Mouse (Mus musculus): ENCODE data around the gene Decr2. TPM values are rescaled to one million over a fixed set of nuclear protein-coding genes. Genes with fewer than 3 reads are reported as not detected.
"Not testable (repeated sequence)": the region's sequence is repeated elsewhere in the genome, so short reads cannot be mapped to it uniquely, and the experiment has no call there.

Decr2 gene
- polyA plus RNA-seq, 1 experiment = 12.0 TPM

- no peak for TF ChIP-seq CTCF (IDR thresholded peaks at IDR 0.05; ENCODE audit: control insufficient read depth, insufficient read depth, insufficient replicate concordance, low read depth, low read length)
- Histone ChIP-seq H3K4me1 (ENCODE audit: control insufficient read depth, insufficient read depth, low read length) (peaks cover 4% of the 10 kb centered on the region), H3K27ac (ENCODE audit: control insufficient read depth, insufficient read depth, low read depth, low read length) (no peak overlapping the region), H3K27me3 (ENCODE audit: control insufficient read depth, insufficient read depth, low read length) (no peaks in the 10 kb centered on the region), H3K4me3 (ENCODE audit: control insufficient read depth, low read depth, low read length) (no peak overlapping the region), H3K36me3 (ENCODE audit: control insufficient read depth, insufficient read depth, low read length) (no peaks in the 10 kb centered on the region)
These were observed 21.6 kb upstream of the Decr2 start for GRCm38 (mm10) chr17:26111722-26112121.

- H3K4me1 ChIP-seq (ENCODE audit: control insufficient read depth, insufficient read depth, low read length) = peaks cover 4% of the 10 kb centered on the region
- no peak overlapping the region for H3K4me3 ChIP-seq (ENCODE audit: control insufficient read depth, low read depth, low read length)
- no peak overlapping the region; the same call in 1 of the 2 replicates for H3K27ac ChIP-seq (ENCODE audit: control insufficient read depth, insufficient read depth, low read depth, low read length)
- no peaks in the 10 kb centered on the region for H3K27me3 ChIP-seq (ENCODE audit: control insufficient read depth, insufficient read depth, low read length)
- H3K36me3 ChIP-seq (ENCODE audit: control insufficient read depth, insufficient read depth, low read length) = no peaks in the 10 kb centered on the region
- TF ChIP-seq CTCF (IDR thresholded peaks at IDR 0.05; ENCODE audit: control insufficient read depth, insufficient read depth, insufficient replicate concordance, low read depth, low read length) (no peak), POLR2A (IDR thresholded peaks at IDR 0.05; ENCODE audit: control insufficient read depth, low read depth, low read length) (no peak)
These were observed 20.9 kb upstream of the Decr2 start for GRCm38 (mm10) chr17:26111024-26111423.

- H3K27me3 ChIP-seq (ENCODE audit: control insufficient read depth, insufficient read depth, low read length) = no peaks in the 10 kb centered on the region
- TF ChIP-seq CTCF (IDR thresholded peaks at IDR 0.05; ENCODE audit: control insufficient read depth, insufficient read depth, insufficient replicate concordance, low read depth, low read length) (no peak), POLR2A (IDR thresholded peaks at IDR 0.05; ENCODE audit: control insufficient read depth, low read depth, low read length) (no peak)
These were observed 20.0 kb upstream of the Decr2 start for GRCm38 (mm10) chr17:26110156-26110555.

GRCm38 (mm10) chr17:26105619-26106018 lies 15.5 kb upstream of the Decr2 start:
- Histone ChIP-seq H3K4me3 (ENCODE audit: control insufficient read depth, low read depth, low read length) (no peak overlapping the region), H3K4me1 (ENCODE audit: control insufficient read depth, insufficient read depth, low read length) (no peaks in the 10 kb centered on the region; the same call in 1 of the 2 replicates), H3K27ac (ENCODE audit: control insufficient read depth, insufficient read depth, low read depth, low read length) (no peak overlapping the region), H3K36me3 (ENCODE audit: control insufficient read depth, insufficient read depth, low read length) (no peaks in the 10 kb centered on the region), H3K27me3 (ENCODE audit: control insufficient read depth, insufficient read depth, low read length) (no peaks in the 10 kb centered on the region)
- no peak for TF ChIP-seq CTCF (IDR thresholded peaks at IDR 0.05; ENCODE audit: control insufficient read depth, insufficient read depth, insufficient replicate concordance, low read depth, low read length)
- no peak for TF ChIP-seq POLR2A (IDR thresholded peaks at IDR 0.05; ENCODE audit: control insufficient read depth, low read depth, low read length)

More at GRCm38 (mm10) chr17:26110156-26110555, 20.0 kb upstream of the Decr2 start:
- H3K36me3 ChIP-seq (ENCODE audit: control insufficient read depth, insufficient read depth, low read length) = no peaks in the 10 kb centered on the region
- H3K4me1 ChIP-seq (ENCODE audit: control insufficient read depth, insufficient read depth, low read length) = peaks cover 4% of the 10 kb centered on the region
- H3K4me3 ChIP-seq (ENCODE audit: control insufficient read depth, low read depth, low read length) = no peak overlapping the region
- no peak overlapping the region for H3K27ac ChIP-seq (ENCODE audit: control insufficient read depth, insufficient read depth, low read depth, low read length)

- Histone ChIP-seq H3K27me3 (ENCODE audit: control insufficient read depth, insufficient read depth, low read length) (no peaks in the 10 kb centered on the region), H3K27ac (ENCODE audit: control insufficient read depth, insufficient read depth, low read depth, low read length) (no peak overlapping the region), H3K36me3 (ENCODE audit: control insufficient read depth, insufficient read depth, low read length) (no peaks in the 10 kb centered on the region), H3K4me3 (ENCODE audit: control insufficient read depth, low read depth, low read length) (no peak overlapping the region), H3K4me1 (ENCODE audit: control insufficient read depth, insufficient read depth, low read length) (no peaks in the 10 kb centered on the region)
- TF ChIP-seq CTCF (IDR thresholded peaks at IDR 0.05; ENCODE audit: control insufficient read depth, insufficient read depth, insufficient replicate concordance, low read depth, low read length) = no peak
- no peak for TF ChIP-seq POLR2A (IDR thresholded peaks at IDR 0.05; ENCODE audit: control insufficient read depth, low read depth, low read length)
These were observed 11.3 kb upstream of the Decr2 start for GRCm38 (mm10) chr17:26101478-26101877.

- TF ChIP-seq CTCF (IDR thresholded peaks at IDR 0.05; ENCODE audit: control insufficient read depth, insufficient read depth, insufficient replicate concordance, low read depth, low read length) (no peak), POLR2A (IDR thresholded peaks at IDR 0.05; ENCODE audit: control insufficient read depth, low read depth, low read length) (no peak)
- Histone ChIP-seq H3K4me3 (ENCODE audit: control insufficient read depth, low read depth, low read length) (no peak overlapping the region), H3K27me3 (ENCODE audit: control insufficient read depth, insufficient read depth, low read length) (no peaks in the 10 kb centered on the region), H3K4me1 (ENCODE audit: control insufficient read depth, insufficient read depth, low read length) (peaks cover 3% of the 10 kb centered on the region), H3K27ac (ENCODE audit: control insufficient read depth, insufficient read depth, low read depth, low read length) (no peak overlapping the region), H3K36me3 (ENCODE audit: control insufficient read depth, insufficient read depth, low read length) (no peaks in the 10 kb centered on the region)
These were observed 10.0 kb upstream of the Decr2 start for GRCm38 (mm10) chr17:26100166-26100565.

- not testable (repeated sequence) for H3K27me3 ChIP-seq (ENCODE audit: control insufficient read depth, insufficient read depth, low read length); H3K4me3 ChIP-seq (ENCODE audit: control insufficient read depth, low read depth, low read length); H3K36me3 ChIP-seq (ENCODE audit: control insufficient read depth, insufficient read depth, low read length); H3K27ac ChIP-seq (ENCODE audit: control insufficient read depth, insufficient read depth, low read depth, low read length); H3K4me1 ChIP-seq (ENCODE audit: control insufficient read depth, insufficient read depth, low read length)
These were observed 9.2 kb upstream of the Decr2 start for GRCm38 (mm10) chr17:26099316-26099715.

- Histone ChIP-seq H3K36me3 (ENCODE audit: control insufficient read depth, insufficient read depth, low read length) (no peaks in the 10 kb centered on the region), H3K27me3 (ENCODE audit: control insufficient read depth, insufficient read depth, low read length) (no peaks in the 10 kb centered on the region), H3K4me1 (ENCODE audit: control insufficient read depth, insufficient read depth, low read length) (peaks cover 5% of the 10 kb centered on the region), H3K4me3 (ENCODE audit: control insufficient read depth, low read depth, low read length) (no peak overlapping the region), H3K27ac (ENCODE audit: control insufficient read depth, insufficient read depth, low read depth, low read length) (no peak overlapping the region)
- TF ChIP-seq CTCF (IDR thresholded peaks at IDR 0.05; ENCODE audit: control insufficient read depth, insufficient read depth, insufficient replicate concordance, low read depth, low read length) (no peak), POLR2A (IDR thresholded peaks at IDR 0.05; ENCODE audit: control insufficient read depth, low read depth, low read length) (no peak)
These were observed 8.3 kb upstream of the Decr2 start for GRCm38 (mm10) chr17:26098461-26098860.

Data from testis, adult 2 months (tissue).